ENCODE assay signal across 9 mouse cellular contexts in genomic region chr3:121093509-121093908, GRCm38 (mm10).
DNase-seq lines count a peak whose midpoint lies in the region; ATAC-seq and TF ChIP-seq lines count a peak whose summit lies in the region.
"Had no signal": no experiment of that assay in that cellular context is flagged by ENCODE, and none has a peak within 500 bp of the region (broad histone marks: within the 10 kb centered on the region; RNA-seq: fewer than 3 reads in every experiment).

No protein-coding gene starts in this region.

- H3K79me2 ChIP-seq in liver, adult 2 months (ENCODE audit: control insufficient read depth, insufficient read depth, low read length): no peaks in the 10 kb centered on the region

- in situ Hi-C loops in ES-E14 (cut with MboI; ENCODE audit: low sequenced_read_pairs in 2 of 2, unreplicated experiment in 2 of 2): no loop called here

- H3K4me2 ChIP-seq in kidney, embryonic 14.5 days (replicated peaks; ENCODE audit: low read depth, low read length): no peak overlapping the region
- H3K4me2 ChIP-seq in embryonic facial prominence, embryonic 14.5 days (ENCODE audit: low read depth, low read length): no peak overlapping the region
- H3K4me2 ChIP-seq: embryonic facial prominence, embryonic 12.5 days had no signal

- H3K36me3 ChIP-seq in kidney, embryonic 14.5 days (ENCODE audit: control insufficient read depth, insufficient read depth, low read length): no peaks in the 10 kb centered on the region
- H3K36me3 ChIP-seq in ES-E14 (ENCODE audit: control insufficient read depth, insufficient read depth, low read length, poor library complexity, severe bottlenecking): no peaks in the 10 kb centered on the region
- no peaks in the 10 kb centered on the region for H3K36me3 ChIP-seq in embryonic facial prominence, embryonic 14.5 days (ENCODE audit: control insufficient read depth, insufficient read depth, low read length)
- no peaks in the 10 kb centered on the region for H3K36me3 ChIP-seq in liver, adult 2 months (ENCODE audit: control insufficient read depth, insufficient read depth, low read length)
- H3K36me3 ChIP-seq: embryonic facial prominence, embryonic 12.5 days had no signal

- H3K9me3 ChIP-seq in kidney, embryonic 14.5 days (ENCODE audit: control insufficient read depth, low read length): no peaks in the 10 kb centered on the region
- H3K9me3 ChIP-seq in ES-E14 (ENCODE audit: control insufficient read depth, insufficient read depth, low read depth, low read length): no peaks in the 10 kb centered on the region
- no peaks in the 10 kb centered on the region for H3K9me3 ChIP-seq in embryonic facial prominence, embryonic 14.5 days (ENCODE audit: control insufficient read depth, low read length)
- H3K9me3 ChIP-seq: embryonic facial prominence, embryonic 12.5 days had no signal

- no peak for TF ChIP-seq CTCF in liver, adult 2 months (IDR thresholded peaks at IDR 0.05; ENCODE audit: low read depth, low read length)

- no peaks in the 10 kb centered on the region for H3K4me1 ChIP-seq in kidney, embryonic 14.5 days (ENCODE audit: control insufficient read depth, insufficient read depth, low read length)
- no peaks in the 10 kb centered on the region for H3K4me1 ChIP-seq in ES-E14 (ENCODE audit: control insufficient read depth in 2 of 2, insufficient read depth in 2 of 2, low read length in 2 of 2, poor library complexity in 1 of 2)
- no peaks in the 10 kb centered on the region for H3K4me1 ChIP-seq in embryonic facial prominence, embryonic 14.5 days (ENCODE audit: control insufficient read depth, insufficient read depth, low read length)
- H3K4me1 ChIP-seq in liver, adult 2 months (ENCODE audit: control insufficient read depth, insufficient read depth, low read length): no peaks in the 10 kb centered on the region
- H3K4me1 ChIP-seq: embryonic facial prominence, embryonic 12.5 days had no signal

- H3K9ac ChIP-seq in kidney, embryonic 14.5 days (ENCODE audit: low read depth, low read length): no peak overlapping the region
- no peak overlapping the region for H3K9ac ChIP-seq in ES-E14 (ENCODE audit: insufficient read depth, low read depth, low read length, poor library complexity, severe bottlenecking)
- no peak overlapping the region for H3K9ac ChIP-seq in embryonic facial prominence, embryonic 14.5 days (ENCODE audit: low read depth, low read length)
- H3K9ac ChIP-seq in liver, adult 2 months (ENCODE audit: low read depth, low read length): no peak overlapping the region
- H3K9ac ChIP-seq: embryonic facial prominence, embryonic 12.5 days had no signal

- no peak for ATAC-seq in kidney, embryonic 14.5 days (ENCODE audit: low FRiP score, low TSS enrichment)
- ATAC-seq in embryonic facial prominence, embryonic 14.5 days (ENCODE audit: low read depth): no peak

- DNase-seq in kidney, postnatal 10 days: peak; percentile 61
- peak; percentile 46 for DNase-seq in ES-E14 (ENCODE audit: low read depth, low spot score)
- DNase-seq in adrenal gland, postnatal 25 days: peak; percentile 34
- peak; percentile 66 for DNase-seq in embryonic facial prominence, embryonic 14.5 days (ENCODE audit: low spot score)
- peak; percentile 21 for DNase-seq in liver, adult 2 months (ENCODE audit: extremely low read depth, low read depth, low spot score)
- peak; percentile 24 for DNase-seq in retina, postnatal 7 days (ENCODE audit: low read depth, low spot score)
- no peak for DNase-seq in ovary, adult 18-20 months (ENCODE audit: low spot score)

- no peak overlapping the region for H3K27ac ChIP-seq in kidney, embryonic 14.5 days (ENCODE audit: low read depth, low read length)
- H3K27ac ChIP-seq in ES-E14 (ENCODE audit: insufficient read depth, low read depth, low read length, poor library complexity, severe bottlenecking): no peak overlapping the region
- H3K27ac ChIP-seq in embryonic facial prominence, embryonic 14.5 days (replicated peaks; ENCODE audit: low read depth, low read length): no peak overlapping the region
- no peak overlapping the region for H3K27ac ChIP-seq in liver, adult 2 months (replicated peaks; ENCODE audit: insufficient read depth, low read depth, low read length)
- H3K27ac ChIP-seq: embryonic facial prominence, embryonic 12.5 days had no signal

- no peak for TF ChIP-seq POLR2A in liver, adult 2 months (IDR thresholded peaks at IDR 0.05; ENCODE audit: extremely low read depth, insufficient read depth, low read length)

- H3K27me3 ChIP-seq in kidney, embryonic 14.5 days (ENCODE audit: control insufficient read depth, insufficient read depth, low read length): no peaks in the 10 kb centered on the region
- no peaks in the 10 kb centered on the region for H3K27me3 ChIP-seq in embryonic facial prominence, embryonic 14.5 days (replicated peaks; ENCODE audit: control insufficient read depth, insufficient read depth, low read length)
- H3K27me3 ChIP-seq in liver, adult 2 months (ENCODE audit: control insufficient read depth, insufficient read depth, low read length): 0 out of 2 replicates have a peak, but pooled peaks cover 2% of the 10 kb centered on the region
- H3K27me3 ChIP-seq: embryonic facial prominence, embryonic 12.5 days had no signal

- H3K4me3 ChIP-seq in kidney, embryonic 14.5 days (ENCODE audit: low read length): no peak overlapping the region
- no peak overlapping the region for H3K4me3 ChIP-seq in ES-E14 (ENCODE audit: insufficient read depth in 1 of 2, low read depth in 1 of 2, low read length in 2 of 2, poor library complexity in 1 of 2, severe bottlenecking in 1 of 2)
- H3K4me3 ChIP-seq in embryonic facial prominence, embryonic 14.5 days (ENCODE audit: low read depth, low read length): no peak overlapping the region
- H3K4me3 ChIP-seq in liver, adult 2 months (ENCODE audit: insufficient read depth, low read depth, low read length): no peak overlapping the region
- H3K4me3 ChIP-seq: embryonic facial prominence, embryonic 12.5 days had no signal

- WGBS in kidney, embryonic 14.5 days: 44% methylated on average over 6 of the region's 6 CpGs
- WGBS in embryonic facial prominence, embryonic 14.5 days: 49% methylated on average over 6 of the region's 6 CpGs
- 30% methylated on average over 6 of the region's 6 CpGs for WGBS in liver, adult 2 months

TF ChIP-seq in ES-E14, 5 proteins besides CTCF, POLR2A, EP300 and RAD21:
- TF ChIP-seq ZC3H11A (IDR thresholded peaks at IDR 0.05; ENCODE audit: borderline replicate concordance, low read depth, low read length) (0 out of 2 replicates have a peak, but pooled peaks have one; percentile 22), MAFK (IDR thresholded peaks at IDR 0.05; ENCODE audit: insufficient read depth, low read depth, low read length) (no peak)
